Mouse (Mus musculus) ES-E14 (cell line): ENCODE results near the gene Mlec.

Experiments
- CHD2 ChIP-seq: IDR thresholded peaks from 2 replicates; pipeline ENCODE4 v1.6.1; 2014; ENCODE audit warnings: mild to moderate bottlenecking, low read depth, low read length, inconsistent platforms
- HCFC1 ChIP-seq: IDR thresholded peaks from 2 replicates; pipeline ENCODE4 v1.6.1; 2012; ENCODE audit warnings: low read length, inconsistent platforms, borderline replicate concordance; ENCODE audit not compliant: insufficient read depth
- MAFK ChIP-seq: IDR thresholded peaks from 2 replicates; pipeline ENCODE4 v1.6.1; 2014; ENCODE audit warnings: mild to moderate bottlenecking, low read depth, low read length, inconsistent platforms; ENCODE audit not compliant: insufficient read depth
- ZC3H11A ChIP-seq: IDR thresholded peaks from 2 replicates; pipeline ENCODE4 v1.6.1; 2012; ENCODE audit warnings: low read depth, mild to moderate bottlenecking, inconsistent platforms, low read length, borderline replicate concordance
- ZNF384 ChIP-seq: IDR thresholded peaks from 2 replicates; pipeline ENCODE4 v1.6.1; 2012; ENCODE audit warnings: low read depth, low read length, inconsistent platforms

DNA sequence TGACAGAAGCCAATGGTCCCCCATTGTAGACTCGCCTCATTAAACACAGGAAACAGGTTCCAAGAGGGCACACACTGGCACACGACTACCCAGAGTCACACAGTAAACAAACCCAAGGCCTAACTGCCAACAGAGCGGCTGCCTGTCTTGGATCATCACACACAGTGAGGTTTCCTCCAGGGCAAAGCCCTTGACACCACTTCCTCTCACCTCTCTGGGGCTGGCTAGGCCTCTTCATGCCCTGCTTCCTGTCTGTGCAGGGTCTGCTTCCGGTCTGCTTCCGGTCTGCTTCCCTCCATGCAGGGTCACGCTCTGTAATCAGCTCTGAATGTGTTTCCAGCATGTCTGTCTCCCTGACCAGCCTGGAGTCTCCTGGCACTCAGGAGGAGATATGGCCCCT is 9.4 kb upstream of the Mlec start:
- TF ChIP-seq ZC3H11A: no peak
- TF ChIP-seq ZNF384: no peak
- TF ChIP-seq CHD2: no peak
- TF ChIP-seq MAFK: no peak
- TF ChIP-seq HCFC1: no peak
